ENCODE assay signal across 9 mouse cellular contexts in the genomic region with DNA sequence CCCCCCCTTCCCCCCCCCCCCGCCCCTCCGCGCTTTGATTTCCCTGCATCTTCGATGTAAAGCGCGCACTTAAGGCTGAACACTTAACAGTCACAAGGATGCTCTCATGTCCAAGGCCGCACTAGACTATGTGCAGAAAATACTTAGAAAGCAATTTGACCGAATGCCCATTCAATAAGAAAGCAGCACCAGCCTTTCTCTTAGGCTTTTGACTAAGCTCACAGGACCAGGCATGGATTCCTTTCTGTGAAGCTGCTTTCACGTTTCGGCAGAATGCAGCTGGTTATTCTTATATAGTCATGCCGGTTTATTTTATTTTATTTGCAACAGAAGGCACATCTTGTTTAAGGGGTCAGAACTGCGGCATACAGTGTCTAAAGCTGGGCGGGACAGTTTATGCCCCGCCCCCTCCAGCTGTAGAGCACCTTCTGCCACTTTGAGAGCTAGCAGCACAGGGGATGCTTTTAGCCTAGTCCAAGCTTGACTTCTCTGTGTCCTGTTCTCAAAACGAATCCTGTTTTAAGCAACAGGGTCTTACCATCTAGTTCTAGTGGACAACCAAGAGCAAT. TPM values are rescaled to one million over a fixed set of nuclear protein-coding genes. Genes with fewer than 3 reads are reported as not detected.
DNase-seq lines count a peak whose midpoint lies in the region; ATAC-seq lines count a peak whose summit lies in the region.
"Had no signal": no experiment of that assay in that cellular context is flagged by ENCODE, and none has a peak within 500 bp of the region (broad histone marks: within the 10 kb centered on the region; RNA-seq: fewer than 3 reads in every experiment).

No protein-coding gene starts in this region.

- no peak overlapping the region for H3K9ac ChIP-seq in heart, embryonic 16.5 days (ENCODE audit: low read length)
- no peak overlapping the region for H3K9ac ChIP-seq in intestine, embryonic 14.5 days (ENCODE audit: low read length)
- H3K9ac ChIP-seq in neural tube, embryonic 11.5 days (ENCODE audit: low read length), result no peak overlapping the region

- DNase-seq in heart, postnatal 36 days, result no peak
- DNase-seq in embryo, embryonic 9.5 days (ENCODE audit: extremely low spot score), result peak; percentile 13
- DNase-seq in intestine, embryonic 14.5 days (ENCODE audit: low spot score), result peak; percentile 52
- DNase-seq in neural tube, embryonic 11.5 days (ENCODE audit: low spot score), result peak; percentile 47
- DNase-seq in urinary bladder, postnatal 14 days (ENCODE audit: low spot score), result no peak
- DNase-seq in B cell, adult 2 months, result no peak
- no peak for DNase-seq in adrenal gland, postnatal 14 days

- no peaks in the 10 kb centered on the region for H3K36me3 ChIP-seq in heart, embryonic 16.5 days (ENCODE audit: control insufficient read depth, insufficient read depth)
- H3K36me3 ChIP-seq in intestine, embryonic 14.5 days (ENCODE audit: control insufficient read depth, insufficient read depth, low read length), result no peaks in the 10 kb centered on the region
- no peaks in the 10 kb centered on the region for H3K36me3 ChIP-seq in neural tube, embryonic 11.5 days (ENCODE audit: control insufficient read depth, insufficient read depth, low read length)

- intact Hi-C loops in heart, postnatal 36 days (cut with DNase I), result no loop called here

- ATAC-seq in heart, embryonic 16.5 days (replicated peaks; ENCODE audit: extremely low read depth, insufficient read depth, low FRiP score), result no peak
- no peak for ATAC-seq in intestine, embryonic 14.5 days (replicated peaks; ENCODE audit: low FRiP score, low TSS enrichment, low read depth)
- ATAC-seq in neural tube, embryonic 11.5 days (ENCODE audit: insufficient read depth, low FRiP score, low TSS enrichment), result peak; percentile 56; the same call in 1 of the 2 replicates

- H3K4me3 ChIP-seq in heart, embryonic 16.5 days (ENCODE audit: low read length), result peak overlapping the region; percentile 20
- peak overlapping the region; percentile 8; the same call in 1 of the 2 replicates for H3K4me3 ChIP-seq in intestine, embryonic 14.5 days (ENCODE audit: low read depth, low read length)
- no peak overlapping the region for H3K4me3 ChIP-seq in neural tube, embryonic 11.5 days (ENCODE audit: low read depth, low read length)

- no peaks in the 10 kb centered on the region for H3K4me1 ChIP-seq in heart, embryonic 16.5 days (ENCODE audit: control insufficient read depth, insufficient read depth, low read length)
- H3K4me1 ChIP-seq in intestine, embryonic 14.5 days (replicated peaks; ENCODE audit: control insufficient read depth, insufficient read depth, low read length), result 0 out of 2 replicates have a peak, but pooled peaks cover 4% of the 10 kb centered on the region
- H3K4me1 ChIP-seq in neural tube, embryonic 11.5 days (ENCODE audit: control insufficient read depth, insufficient read depth, low read length), result no peaks in the 10 kb centered on the region

- H3K9me3 ChIP-seq in heart, embryonic 16.5 days (replicated peaks; ENCODE audit: control insufficient read depth, low read length), result no peaks in the 10 kb centered on the region
- H3K9me3 ChIP-seq in intestine, embryonic 14.5 days (ENCODE audit: control insufficient read depth, low read length), result no peaks in the 10 kb centered on the region
- H3K9me3 ChIP-seq in neural tube, embryonic 11.5 days (ENCODE audit: control insufficient read depth, low read length), result no peaks in the 10 kb centered on the region

- 27% methylated on average over 14 of the region's 15 CpGs for WGBS in heart, embryonic 16.5 days
- whole genome bisulfite sequencing in intestine, embryonic 14.5 days, result 22% methylated on average over 15 of the region's 15 CpGs
- 31% methylated on average over 15 of the region's 15 CpGs for WGBS in neural tube, embryonic 11.5 days

- H3K27me3 ChIP-seq in heart, embryonic 16.5 days (ENCODE audit: control insufficient read depth, insufficient read depth, low read length), result no peaks in the 10 kb centered on the region
- H3K27me3 ChIP-seq in intestine, embryonic 14.5 days (replicated peaks; ENCODE audit: control insufficient read depth, insufficient read depth, low read length), result no peaks in the 10 kb centered on the region
- no peaks in the 10 kb centered on the region for H3K27me3 ChIP-seq in neural tube, embryonic 11.5 days (ENCODE audit: control insufficient read depth, insufficient read depth, low read length)

- peak overlapping the region; percentile 52 for H3K4me2 ChIP-seq in heart, embryonic 16.5 days (ENCODE audit: low read depth, low read length)
- peak overlapping the region; percentile 43 for H3K4me2 ChIP-seq in intestine, embryonic 14.5 days (ENCODE audit: low read length)
- H3K4me2 ChIP-seq in neural tube, embryonic 11.5 days (ENCODE audit: low read depth), result peak overlapping the region; percentile 20

- H3K27ac ChIP-seq in heart, embryonic 16.5 days (ENCODE audit: low read length), result no peak overlapping the region
- H3K27ac ChIP-seq in intestine, embryonic 14.5 days (ENCODE audit: low read depth), result no peak overlapping the region
- no peak overlapping the region for H3K27ac ChIP-seq in neural tube, embryonic 11.5 days (ENCODE audit: low read depth, low read length)

RNA-seq across cellular contexts. Expression of gene Lgr5, which starts 30.8 kb away (rescaled TPM):
- 0.52 and 0.53 TPM in 2 replicates for polyA plus RNA-seq in heart, embryonic 16.5 days (2015; fragmentation: Nextera tagmentation; extraction: Ambion mirVana)
- total RNA-seq in heart, postnatal 36 days (2021), result under 1 TPM in 1 of 2 experiments, not detected in 1; 0.08 TPM
- polyA plus RNA-seq in intestine, embryonic 14.5 days (2014; fragmentation: Nextera tagmentation; extraction: Ambion mirVana), result 8.7 and 13.4 TPM in 2 replicates
- 6.0 and 7.4 TPM in 2 replicates for polyA plus RNA-seq in neural tube, embryonic 11.5 days (2014; fragmentation: Nextera tagmentation; extraction: Ambion mirVana)
- total RNA-seq in adrenal gland, postnatal 14 days (2021), result 21.4 and 23.7 TPM in 2 replicates

RNA-seq across cellular contexts. Expression of gene A930009A15Rik, which starts 48.6 kb away (rescaled TPM):
- not detected in 2 replicates for polyA plus RNA-seq in heart, embryonic 16.5 days (2015; fragmentation: Nextera tagmentation; extraction: Ambion mirVana)
- not detected for total RNA-seq in heart, postnatal 36 days (2021)
- polyA plus RNA-seq in intestine, embryonic 14.5 days (2014; fragmentation: Nextera tagmentation; extraction: Ambion mirVana), result 0.24 TPM in 1 of 2 replicates, not detected in the other
- 0.49 TPM in 1 of 2 replicates, not detected in the other for polyA plus RNA-seq in neural tube, embryonic 11.5 days (2014; fragmentation: Nextera tagmentation; extraction: Ambion mirVana)
- not detected in 2 replicates for total RNA-seq in adrenal gland, postnatal 14 days (2021)
- polyA plus RNA-seq: large intestine, adult 2 months had no signal

Comparison
In these comparisons a context has a peak if more than half of its experiments do, and no peak if none do; other contexts are left out.
1. DNase-seq: peak in embryo, embryonic 9.5 days (single experiment), intestine, embryonic 14.5 days (single experiment) and neural tube, embryonic 11.5 days (single experiment); none in heart, postnatal 36 days (0 of 2), urinary bladder, postnatal 14 days (single experiment), B cell, adult 2 months (0 of 2) and adrenal gland, postnatal 14 days (single experiment).
2. Peak in every context shown above with its lines, with median percentiles within 50 percentile points of each other: H3K4me2 ChIP-seq.